Mouse (Mus musculus): Measurements from ENCODE around the gene Scd3.

- TF ChIP-seq POLR2A (IDR thresholded peaks at IDR 0.05; ENCODE audit: low read depth, low read length) (no peak), CTCF (IDR thresholded peaks at IDR 0.05; ENCODE audit: extremely low read depth, insufficient read length, insufficient replicate concordance, low read depth, low read length) (no peak)
These were observed 9.2 kb upstream of the Scd3 start for GRCm38 (mm10) chr19:44193906-44194305.
